Mouse (Mus musculus): ENCODE results near the gene Serpind1.

Serpind1 gene

GRCm38 (mm10) chr16:17331116-17331515 lies at the start of gene Serpind1:
Gene Serpind1, plus strand, starts transcription at chr16:17331371.
- no peak for DNase-seq

GRCm38 (mm10) chr16:17283151-17283550 lies 48.0 kb upstream of the Serpind1 start:
- no peak for DNase-seq

DNA sequence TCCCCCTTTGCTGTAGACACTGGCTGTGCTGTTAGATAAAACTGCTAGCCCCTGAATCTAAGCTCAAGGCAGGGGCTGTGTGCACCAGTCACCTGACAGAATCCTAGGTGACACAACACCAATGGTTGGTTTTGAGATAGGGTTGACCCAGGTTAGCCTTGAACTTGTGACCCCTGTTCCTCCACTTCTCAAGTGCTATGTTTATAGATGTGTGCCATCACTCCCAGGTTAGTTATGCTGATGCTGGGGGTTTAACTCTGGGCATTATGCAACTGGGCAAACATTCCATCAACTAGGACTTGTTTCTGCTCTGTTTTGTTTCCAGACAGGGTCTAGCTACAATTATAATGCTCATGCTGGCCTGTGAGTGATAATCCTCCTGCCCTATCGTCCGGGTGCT lies 44.1 kb upstream of the Serpind1 start:
- DNase-seq: no peak

- no peak for DNase-seq
Measured at GRCm38 (mm10) chr16:17291016-17291415, 40.2 kb upstream of the Serpind1 start.

GRCm38 (mm10) chr16:17292751-17293150 lies 38.4 kb upstream of the Serpind1 start:
- DNase-seq: peak; percentile 69

- DNase-seq: no peak
Measured at GRCm38 (mm10) chr16:17300818-17301217, 30.4 kb upstream of the Serpind1 start.

DNA sequence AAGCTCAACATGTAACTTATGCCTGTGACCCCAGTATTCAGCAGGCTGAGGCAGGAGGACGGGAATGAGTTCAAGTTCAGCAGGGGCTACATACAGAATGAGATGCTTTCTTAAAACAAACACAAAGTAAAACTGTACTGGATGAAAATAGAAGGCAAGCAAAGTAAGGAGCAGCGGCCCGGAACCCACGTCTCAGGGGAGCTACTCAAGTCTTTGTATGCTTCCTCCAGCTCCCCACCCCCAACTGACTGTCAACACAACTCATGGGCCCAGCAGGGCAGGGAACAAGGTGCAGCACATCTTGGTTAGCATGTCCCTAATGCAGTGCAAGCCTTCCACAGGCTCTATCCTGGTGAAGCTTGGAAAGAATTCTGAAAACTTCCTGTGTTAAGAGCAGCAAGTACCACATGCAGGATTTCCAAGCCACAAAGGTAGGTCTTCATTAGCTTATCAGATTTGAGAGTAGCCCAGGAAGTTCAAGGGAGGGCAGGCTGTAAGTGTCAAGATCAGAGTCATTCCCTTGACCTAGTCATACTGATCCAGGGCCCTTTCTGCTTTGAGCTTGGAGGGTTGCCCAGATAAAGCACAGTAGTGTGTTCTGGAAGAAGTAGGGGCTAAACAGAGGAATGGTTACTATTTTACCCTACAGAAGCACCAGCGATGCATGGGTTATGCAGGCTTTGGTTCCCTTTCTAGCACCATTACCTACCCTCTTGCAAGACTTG lies 27.5 kb upstream of the Serpind1 start:
- DNase-seq: no peak

GRCm38 (mm10) chr16:17307461-17307860 lies 23.7 kb upstream of the Serpind1 start:
- DNase-seq: no peak

GRCm38 (mm10) chr16:17309036-17309435 lies 22.1 kb upstream of the Serpind1 start:
- DNase-seq: no peak

DNA sequence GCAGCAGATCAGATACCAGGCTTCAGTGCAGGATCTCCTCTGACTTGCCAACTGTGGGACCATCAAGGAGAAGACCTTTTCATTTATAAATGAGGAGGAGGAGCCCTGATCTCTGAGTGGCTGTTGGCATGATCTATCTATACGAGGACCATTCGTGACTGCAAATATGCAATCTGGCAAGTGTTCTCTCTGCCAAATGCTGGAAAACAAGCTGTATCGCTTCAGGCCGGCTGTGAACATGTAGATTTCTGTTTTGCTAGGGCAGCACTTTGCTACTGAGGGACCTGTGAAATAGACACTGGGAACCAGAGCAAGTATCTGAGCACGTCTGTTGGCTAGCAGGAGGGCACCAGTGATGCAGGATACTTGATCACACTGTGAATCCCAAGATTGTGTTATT lies 18.6 kb upstream of the Serpind1 start:
- DNase-seq: no peak

- no peak for DNase-seq
Measured at GRCm38 (mm10) chr16:17316554-17316953, 14.6 kb upstream of the Serpind1 start.

GRCm38 (mm10) chr16:17321481-17321880 lies 9.7 kb upstream of the Serpind1 start:
- DNase-seq: no peak

DNA sequence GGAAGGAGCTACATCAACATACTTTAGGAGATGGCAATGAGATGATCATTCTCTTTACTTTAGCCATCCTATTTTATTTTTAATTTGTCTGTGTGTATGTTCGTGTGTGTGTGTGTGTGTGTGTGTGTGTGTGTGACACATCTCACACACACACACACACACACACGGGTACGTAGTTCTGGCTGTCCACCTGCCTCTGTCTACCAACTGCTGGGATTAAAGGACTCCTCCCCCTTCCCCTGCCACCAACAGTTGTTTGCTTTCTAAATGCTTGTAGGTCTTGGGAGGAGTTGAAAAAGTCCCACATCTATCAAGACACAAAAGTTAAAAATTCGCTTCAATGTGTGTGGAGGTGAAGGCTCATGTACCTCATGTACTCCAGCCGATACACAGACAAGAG lies 6.4 kb upstream of the Serpind1 start:
- no peak for DNase-seq

DNA sequence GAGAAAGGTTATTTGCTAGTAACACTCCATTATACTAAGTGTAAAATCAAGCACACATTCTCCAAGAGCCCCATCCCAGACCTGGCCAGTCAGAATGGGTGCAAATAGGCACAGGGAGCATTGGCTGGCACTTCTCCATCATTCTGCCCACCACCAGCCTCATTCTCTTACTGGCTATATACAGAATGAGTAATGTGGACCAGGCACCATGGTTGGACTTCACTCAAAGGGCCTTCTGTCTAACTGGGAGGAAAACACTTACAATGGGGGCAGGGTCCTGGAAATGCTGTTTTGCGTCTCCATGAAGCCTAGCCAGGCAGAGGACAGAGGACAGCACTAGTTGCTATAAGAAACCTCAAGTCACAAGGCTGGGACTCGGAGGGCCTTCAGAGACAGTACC lies 5.1 kb upstream of the Serpind1 start:
- no peak for DNase-seq

DNA sequence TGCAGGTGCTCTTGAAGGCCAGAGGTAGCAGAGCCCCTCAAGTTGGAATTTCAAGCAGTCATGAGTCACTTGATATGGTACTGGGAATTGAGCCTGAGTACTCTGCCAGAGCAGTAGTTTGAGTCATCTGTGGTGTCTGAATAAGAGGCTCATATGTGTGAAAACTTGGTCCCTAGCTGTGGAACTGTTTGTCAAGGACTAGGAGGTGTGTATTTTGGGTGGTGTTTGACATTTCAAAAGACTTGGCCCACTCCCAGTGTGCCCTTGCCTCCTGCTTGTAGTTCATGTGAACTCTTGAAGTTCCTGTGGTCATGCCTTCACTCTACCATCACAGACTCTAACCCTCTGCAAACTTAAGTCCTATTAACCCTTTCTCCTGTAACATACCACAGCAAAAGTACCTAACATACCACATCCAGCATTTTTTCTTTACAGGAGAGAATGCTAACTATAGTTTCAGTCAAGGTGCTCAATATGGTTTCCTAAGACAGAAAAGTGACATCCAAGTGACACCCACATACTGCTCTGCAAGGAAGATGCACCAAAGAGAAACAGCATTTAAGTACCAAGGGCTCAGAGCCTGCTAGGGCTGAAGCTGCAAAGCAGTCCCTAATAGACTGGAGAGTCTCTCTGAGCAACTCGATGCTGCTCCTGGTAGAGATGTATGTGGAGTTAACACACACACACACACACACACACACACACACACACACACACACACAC lies 1.2 kb upstream of the Serpind1 start:
- DNase-seq: no peak

DNA sequence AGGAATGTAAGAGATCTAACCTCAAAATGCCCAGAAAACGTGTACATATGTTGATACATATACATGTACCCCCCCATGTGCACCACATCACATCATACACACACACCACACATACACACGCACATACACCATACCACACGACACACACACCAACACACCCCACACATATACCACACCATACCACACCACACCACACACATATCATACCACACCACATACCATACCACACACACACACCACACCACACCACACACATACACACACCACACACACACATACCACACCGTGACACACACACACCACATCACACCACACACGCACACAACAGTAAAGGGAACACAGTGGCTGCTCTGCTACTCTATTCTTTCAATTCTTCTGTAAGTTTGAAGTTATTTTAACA lies 684 bp downstream of the Serpind1 start:
- DNase-seq: no peak

GRCm38 (mm10) chr16:17334574-17334973 lies 3.4 kb downstream of the Serpind1 start:
- DNase-seq: no peak

DNA sequence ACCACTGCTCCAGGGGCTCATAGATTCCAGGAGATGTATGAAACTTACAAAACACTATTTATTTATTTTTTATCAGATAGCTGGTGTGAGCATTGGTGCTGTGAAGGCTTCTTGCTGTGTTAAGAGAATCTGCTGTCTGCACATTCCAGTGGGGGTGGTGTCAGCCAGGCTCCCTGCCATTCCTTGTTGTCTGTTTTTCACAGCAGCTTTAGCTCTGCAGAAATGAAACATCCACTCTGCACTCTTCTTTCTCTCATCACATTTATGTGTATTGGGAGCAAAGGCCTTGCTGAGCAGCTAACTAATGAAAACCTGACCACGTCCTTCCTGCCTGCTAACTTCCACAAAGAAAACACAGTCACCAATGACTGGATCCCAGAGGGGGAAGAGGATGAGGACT lies 4.9 kb downstream of the Serpind1 start:
- DNase-seq: no peak

DNA sequence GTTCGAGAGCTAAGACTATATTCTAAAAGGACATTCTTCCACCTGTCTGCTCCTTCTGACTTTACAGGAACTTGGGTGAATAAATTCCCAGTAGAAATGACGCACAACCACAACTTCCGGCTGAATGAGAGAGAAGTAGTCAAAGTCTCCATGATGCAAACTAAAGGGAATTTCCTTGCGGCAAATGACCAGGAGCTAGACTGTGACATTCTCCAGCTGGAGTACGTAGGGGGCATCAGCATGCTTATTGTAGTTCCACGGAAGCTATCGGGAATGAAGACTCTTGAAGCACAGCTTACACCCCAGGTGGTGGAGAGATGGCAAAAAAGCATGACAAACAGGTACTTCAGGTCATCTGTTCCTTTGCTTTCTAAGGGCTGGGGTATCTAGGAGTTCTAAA lies 8.5 kb downstream of the Serpind1 start:
- DNase-seq: no peak

- no peak for DNase-seq
Measured at GRCm38 (mm10) chr16:17340705-17341104, 9.5 kb downstream of the Serpind1 start.

DNA sequence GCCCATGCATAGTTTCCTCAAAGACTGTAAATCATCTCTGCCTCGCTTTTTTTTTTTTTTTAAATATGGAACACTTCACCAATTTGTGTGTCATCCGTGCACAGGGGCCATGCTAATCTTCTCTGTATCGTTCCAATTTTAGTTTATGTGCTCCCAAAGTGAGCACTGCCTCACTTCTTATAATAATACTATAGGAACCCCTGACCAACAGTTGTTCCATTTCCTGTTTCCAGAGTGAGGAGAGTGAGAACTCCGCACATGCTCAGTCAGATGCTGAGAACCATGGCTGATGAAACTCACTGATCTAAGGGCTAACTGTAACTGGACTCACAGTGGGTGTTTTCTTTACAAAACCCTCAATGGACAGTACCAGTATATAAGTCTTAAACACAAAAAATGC lies 10.7 kb downstream of the Serpind1 start:
- no peak for DNase-seq

DNA sequence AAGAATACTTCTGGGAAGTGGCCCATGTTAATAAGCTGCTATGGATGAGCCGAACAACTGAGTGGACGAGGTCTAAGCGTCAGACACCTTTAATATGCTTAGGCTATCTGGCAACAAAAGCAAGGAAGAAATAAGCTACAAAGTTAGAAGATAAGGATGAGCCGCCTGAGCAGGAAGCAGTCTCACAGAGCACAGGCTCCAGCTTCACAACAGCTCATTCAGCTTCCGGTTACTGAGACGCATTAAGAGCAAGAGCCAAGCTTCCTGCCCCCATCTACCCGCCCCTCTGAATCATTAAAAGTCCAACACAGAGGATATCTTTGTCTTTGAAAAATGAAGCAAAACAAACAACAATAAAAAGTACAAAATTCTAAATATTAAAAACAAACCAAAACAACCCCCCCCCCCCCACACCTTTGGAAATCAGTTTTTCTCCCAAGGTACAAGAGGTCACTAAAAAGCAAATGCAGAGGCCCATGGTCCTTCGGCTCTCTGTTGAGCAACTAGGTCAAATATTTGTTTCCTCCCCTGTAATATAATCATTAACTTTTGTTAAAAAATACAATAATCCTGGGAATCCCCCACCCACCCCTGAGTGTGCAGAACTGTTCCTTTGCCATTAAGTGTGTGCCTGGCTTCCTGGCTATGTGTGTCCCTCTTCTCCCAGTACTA lies 14.1 kb downstream of the Serpind1 start:
- peak; percentile 62 for DNase-seq

GRCm38 (mm10) chr16:17345813-17346155 lies 14.6 kb downstream of the Serpind1 start:
- no peak for DNase-seq

DNA sequence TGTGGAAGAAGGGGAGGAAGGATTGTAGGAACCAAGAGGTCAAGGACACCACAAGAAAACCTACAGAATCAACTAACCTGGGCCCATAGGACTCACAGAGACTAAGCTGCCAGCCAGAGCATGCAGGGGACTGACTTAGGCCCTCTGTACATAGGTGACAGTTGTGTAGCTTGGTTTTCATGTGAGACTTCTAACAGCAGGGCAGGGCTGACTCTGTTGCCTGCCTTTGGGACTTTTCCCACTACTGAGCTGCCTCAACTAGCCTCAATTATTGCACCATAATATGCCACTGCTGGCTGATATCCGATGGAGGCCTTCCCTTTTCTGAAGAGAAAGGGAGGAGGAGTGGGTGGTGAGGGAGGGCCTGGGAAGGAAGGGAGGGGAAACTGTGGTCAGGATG lies 15.6 kb downstream of the Serpind1 start:
- DNase-seq: no peak

Measured in kidney, adult 9 months (tissue).